Mouse (Mus musculus) heart, adult 2 months (tissue): ENCODE results near the gene Tmx2.

Experiments
- CTCF ChIP-seq: fragments of 200-600 bp; IDR thresholded peaks from 2 replicates; pipeline ENCODE4 v1.8.1; 2022; ENCODE audit warnings: antibody characterized with exemption, mild to moderate bottlenecking, moderate library complexity
- EP300 ChIP-seq: fragments of 200-500 bp; IDR thresholded peaks from 2 replicates; pipeline ENCODE4 v1.6.1; 2011; ENCODE audit warnings: low read depth, low read length, control low read depth; ENCODE audit not compliant: insufficient read depth
- POLR2A ChIP-seq: fragments of 200-500 bp; IDR thresholded peaks from 2 replicates; pipeline ENCODE4 v1.6.1; 2011; ENCODE audit warnings: mild to moderate bottlenecking, low read depth, low read length, control low read depth; ENCODE audit not compliant: insufficient read depth

DNA sequence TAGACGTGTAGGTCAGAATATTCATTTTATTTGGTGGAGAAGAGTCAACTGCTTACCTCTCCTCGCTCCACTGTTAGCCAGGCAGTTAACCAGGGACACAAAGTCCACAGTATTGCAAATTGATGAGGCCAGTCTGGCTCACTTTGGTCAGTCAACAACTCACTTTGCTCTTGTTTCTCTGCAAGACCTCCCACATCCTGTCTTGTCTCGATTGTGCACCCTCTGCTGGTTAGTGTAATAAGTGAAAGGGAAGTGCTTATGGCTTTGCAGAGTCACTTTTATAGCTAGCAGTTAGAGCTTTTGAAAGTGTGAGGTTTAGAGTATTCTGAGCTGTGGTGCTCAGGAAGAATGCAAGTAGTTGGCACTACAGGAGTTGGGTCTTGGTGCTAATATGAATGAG lies 18.7 kb downstream of the Tmx2 start:
- TF ChIP-seq POLR2A (no peak), CTCF (peak; percentile 84), EP300 (0 out of 2 replicates have a peak, but pooled peaks have one; percentile 9)
